Mouse (Mus musculus): ENCODE measurements around the gene Raver1. TPM values are rescaled to one million over a fixed set of nuclear protein-coding genes. Genes with fewer than 3 reads are reported as not detected.

The Raver1 gene
- polyA plus RNA-seq, 1 experiment: 49.2 TPM

- H3K27me3 ChIP-seq (ENCODE audit: control insufficient read depth, insufficient read depth, insufficient read length): no peaks in the 10 kb centered on the region
- no peak overlapping the region for H3ac ChIP-seq (ENCODE audit: control insufficient read depth, insufficient read length, low read depth)
- TF ChIP-seq MYOG (IDR thresholded peaks at IDR 0.05; ENCODE audit: control insufficient read depth, extremely low read depth, insufficient read length): no peak
- TF ChIP-seq CEBPB (IDR thresholded peaks at IDR 0.05; ENCODE audit: low read depth): no peak
- no peak for TF ChIP-seq USF1 (IDR thresholded peaks at IDR 0.05; ENCODE audit: low read depth)
- TF ChIP-seq MYOD1 (IDR thresholded peaks at IDR 0.05; ENCODE audit: control insufficient read depth, insufficient read length, low read depth): no peak
- no peak for TF ChIP-seq MAX (IDR thresholded peaks at IDR 0.05)
- no peak for TF ChIP-seq CTCF (IDR thresholded peaks at IDR 0.05; ENCODE audit: control insufficient read depth, insufficient read depth, insufficient read length)
- no peak for TF ChIP-seq FOSL1 (IDR thresholded peaks at IDR 0.05; ENCODE audit: insufficient read depth, low read length, poor library complexity, severe bottlenecking)
- no peaks in the 10 kb centered on the region for H3K79me3 ChIP-seq (ENCODE audit: low read depth)
- no peaks in the 10 kb centered on the region for H3K79me2 ChIP-seq (ENCODE audit: control insufficient read depth, insufficient read depth)
- peaks cover 18% of the 10 kb centered on the region for H3K36me3 ChIP-seq (ENCODE audit: control insufficient read depth, insufficient read depth)
- H3K4me3 ChIP-seq (ENCODE audit: insufficient read depth, poor library complexity, severe bottlenecking): no peak overlapping the region
These were observed 43.6 kb upstream of the Raver1 start for GRCm38 (mm10) chr9:21135329-21135890.

GRCm38 (mm10) chr9:21134595-21135328, 43.0 kb upstream of the Raver1 start:
- H3ac ChIP-seq (ENCODE audit: control insufficient read depth, insufficient read length, low read depth): no peak overlapping the region
- TF ChIP-seq USF1 (IDR thresholded peaks at IDR 0.05; ENCODE audit: low read depth): peak; percentile 57
- TF ChIP-seq MAX (IDR thresholded peaks at IDR 0.05): peak; percentile 67
- TF ChIP-seq MYOD1 (IDR thresholded peaks at IDR 0.05; ENCODE audit: control insufficient read depth, insufficient read length, low read depth): no peak
- TF ChIP-seq MYOG (IDR thresholded peaks at IDR 0.05; ENCODE audit: control insufficient read depth, extremely low read depth, insufficient read length): no peak
- no peak for TF ChIP-seq CEBPB (IDR thresholded peaks at IDR 0.05; ENCODE audit: low read depth)
- no peak for TF ChIP-seq CTCF (IDR thresholded peaks at IDR 0.05; ENCODE audit: control insufficient read depth, insufficient read depth, insufficient read length)
- TF ChIP-seq FOSL1 (IDR thresholded peaks at IDR 0.05; ENCODE audit: insufficient read depth, low read length, poor library complexity, severe bottlenecking): peak; percentile 89
- H3K79me3 ChIP-seq (ENCODE audit: low read depth): no peaks in the 10 kb centered on the region
- no peaks in the 10 kb centered on the region for H3K79me2 ChIP-seq (ENCODE audit: control insufficient read depth, insufficient read depth)
- no peaks in the 10 kb centered on the region for H3K27me3 ChIP-seq (ENCODE audit: control insufficient read depth, insufficient read depth, insufficient read length)
- H3K4me3 ChIP-seq (ENCODE audit: insufficient read depth, poor library complexity, severe bottlenecking): no peak overlapping the region
- peaks cover 15% of the 10 kb centered on the region for H3K36me3 ChIP-seq (ENCODE audit: control insufficient read depth, insufficient read depth)

DNA sequence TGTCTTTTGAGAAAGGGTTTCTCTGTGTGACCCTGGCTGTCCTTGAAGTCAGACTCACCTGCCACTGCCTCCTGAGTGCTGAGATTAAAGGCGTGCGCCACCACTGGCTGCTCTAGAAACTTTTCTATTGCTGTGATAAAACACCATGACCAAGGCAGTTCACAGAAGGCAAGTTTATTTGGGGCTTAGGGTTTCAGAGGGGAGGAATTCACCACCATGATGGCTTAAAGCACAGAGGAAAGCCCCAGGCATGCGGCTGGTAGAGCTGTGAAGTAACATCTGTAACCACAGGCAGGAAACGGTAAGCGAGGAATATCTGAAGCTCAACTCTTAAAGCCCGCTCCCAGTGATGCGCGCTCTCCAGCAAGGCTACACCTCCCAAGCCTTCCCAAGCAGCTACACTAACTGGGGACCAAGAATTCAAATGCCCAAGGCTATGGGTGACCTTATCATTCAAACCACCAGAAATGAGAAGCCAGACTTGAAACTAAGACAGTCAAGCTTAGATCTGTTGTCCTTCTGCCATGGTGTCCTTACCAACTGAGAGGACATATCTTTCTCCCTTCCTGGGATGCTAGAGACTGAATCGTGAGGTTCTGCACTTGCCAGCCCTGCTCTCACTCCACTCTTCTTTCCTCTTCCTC, 41.4 kb upstream of the Raver1 start:
- Histone ChIP-seq H3K4me3 (ENCODE audit: insufficient read depth, poor library complexity, severe bottlenecking) (no peak overlapping the region), H3ac (ENCODE audit: control insufficient read depth, insufficient read length, low read depth) (no peak overlapping the region), H3K79me2 (ENCODE audit: control insufficient read depth, insufficient read depth) (no peaks in the 10 kb centered on the region), H3K36me3 (ENCODE audit: control insufficient read depth, insufficient read depth) (peaks cover 2% of the 10 kb centered on the region), H3K27me3 (ENCODE audit: control insufficient read depth, insufficient read depth, insufficient read length) (no peaks in the 10 kb centered on the region), H3K79me3 (ENCODE audit: low read depth) (no peaks in the 10 kb centered on the region)
- TF ChIP-seq MYOD1 (IDR thresholded peaks at IDR 0.05; ENCODE audit: control insufficient read depth, insufficient read length, low read depth) (no peak), FOSL1 (IDR thresholded peaks at IDR 0.05; ENCODE audit: insufficient read depth, low read length, poor library complexity, severe bottlenecking) (no peak), MYOG (IDR thresholded peaks at IDR 0.05; ENCODE audit: control insufficient read depth, extremely low read depth, insufficient read length) (no peak), MAX (IDR thresholded peaks at IDR 0.05) (no peak), CEBPB (IDR thresholded peaks at IDR 0.05; ENCODE audit: low read depth) (no peak), CTCF (IDR thresholded peaks at IDR 0.05; ENCODE audit: control insufficient read depth, insufficient read depth, insufficient read length) (no peak), USF1 (IDR thresholded peaks at IDR 0.05; ENCODE audit: low read depth) (no peak)

DNA sequence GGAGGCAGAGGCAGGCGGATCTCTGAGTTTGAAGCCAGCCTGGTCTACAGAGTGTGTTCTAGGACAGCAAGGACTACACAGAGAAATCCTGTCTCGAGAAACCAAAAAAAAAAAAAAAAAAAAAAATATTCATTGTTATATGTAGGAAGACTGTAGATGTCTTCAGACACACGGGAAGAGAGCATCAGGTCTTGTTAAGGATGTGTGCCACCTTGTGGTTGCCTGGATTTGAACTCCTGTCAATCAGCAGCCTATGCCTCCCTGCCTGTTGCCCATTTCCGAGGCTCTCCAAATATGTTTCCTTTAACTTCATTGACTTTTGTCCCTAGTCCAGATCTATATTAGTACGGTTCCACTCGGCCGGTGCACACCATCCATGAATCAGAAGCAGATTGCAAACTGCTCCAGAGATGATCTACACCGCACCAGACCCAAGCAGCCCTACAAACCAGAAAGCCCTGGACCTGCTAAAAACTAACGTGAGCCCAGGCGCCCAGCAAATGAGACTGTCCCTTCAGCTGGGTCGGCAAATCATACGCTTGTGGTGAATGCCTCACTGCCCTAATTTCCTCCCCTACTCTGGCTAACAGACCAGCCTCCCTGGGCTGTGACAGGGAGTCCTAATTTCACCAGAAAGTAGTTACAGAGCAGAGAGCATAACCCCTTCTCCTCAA, 40.4 kb upstream of the Raver1 start:
- Histone ChIP-seq H3K79me2 (ENCODE audit: control insufficient read depth, insufficient read depth) (no peaks in the 10 kb centered on the region), H3K79me3 (ENCODE audit: low read depth) (no peaks in the 10 kb centered on the region), H3K27me3 (ENCODE audit: control insufficient read depth, insufficient read depth, insufficient read length) (no peaks in the 10 kb centered on the region), H3K36me3 (ENCODE audit: control insufficient read depth, insufficient read depth) (peaks cover 7% of the 10 kb centered on the region), H3ac (ENCODE audit: control insufficient read depth, insufficient read length, low read depth) (no peak overlapping the region), H3K4me3 (ENCODE audit: insufficient read depth, poor library complexity, severe bottlenecking) (no peak overlapping the region)
- TF ChIP-seq MYOG (IDR thresholded peaks at IDR 0.05; ENCODE audit: control insufficient read depth, extremely low read depth, insufficient read length): no peak
- no peak for TF ChIP-seq FOSL1 (IDR thresholded peaks at IDR 0.05; ENCODE audit: insufficient read depth, low read length, poor library complexity, severe bottlenecking)
- no peak for TF ChIP-seq MYOD1 (IDR thresholded peaks at IDR 0.05; ENCODE audit: control insufficient read depth, insufficient read length, low read depth)
- no peak for TF ChIP-seq MAX (IDR thresholded peaks at IDR 0.05)
- TF ChIP-seq CTCF (IDR thresholded peaks at IDR 0.05; ENCODE audit: control insufficient read depth, insufficient read depth, insufficient read length): no peak
- TF ChIP-seq USF1 (IDR thresholded peaks at IDR 0.05; ENCODE audit: low read depth): no peak
